Mouse (Mus musculus) cerebellum, adult 2 months (tissue): ENCODE results near the gene Ralb. TPM values are rescaled to one million over a fixed set of nuclear protein-coding genes. Genes with fewer than 3 reads are reported as not detected.

ENCODE experiments used
- DNase-seq, 2 experiments: peaks; one replicate each; pipeline ENCODE4 v3.0.0; 2021
- H3K27ac ChIP-seq: fragments of 200-500 bp; 2 replicates; pipeline ENCODE4 v1.5.1; 2012; ENCODE audit warnings: low read length, control low read depth, inconsistent platforms; ENCODE audit not compliant: insufficient read depth
- H3K27me3 ChIP-seq: fragments of 200-500 bp; 2 replicates; pipeline ENCODE4 v1.6.1; 2012; ENCODE audit warnings: inconsistent platforms, mild to moderate bottlenecking, low read length, moderate library complexity; ENCODE audit not compliant: control insufficient read depth, insufficient read depth
- H3K4me1 ChIP-seq: fragments of 200-500 bp; 2 replicates; pipeline ENCODE4 v1.6.1; 2011; ENCODE audit warnings: low read length; ENCODE audit not compliant: control insufficient read depth, insufficient read depth
- H3K4me3 ChIP-seq: fragments of 200-500 bp; replicated peaks from 2 replicates; pipeline ENCODE3; 2011; ENCODE audit warnings: mild to moderate bottlenecking, low read depth, low read length, control low read depth; ENCODE audit not compliant: insufficient read depth
- CTCF ChIP-seq: fragments of 200-500 bp; IDR thresholded peaks from 2 replicates; pipeline ENCODE4 v1.5.1; 2011; ENCODE audit warnings: low read depth, mild to moderate bottlenecking, control low read depth, low read length, moderate library complexity, borderline replicate concordance; ENCODE audit not compliant: insufficient read depth
- POLR2A ChIP-seq: fragments of 200-500 bp; IDR thresholded peaks from 2 replicates; pipeline ENCODE4 v1.6.1; 2011; ENCODE audit warnings: low read length, control low read depth, borderline replicate concordance; ENCODE audit not compliant: insufficient read depth
- WGBS: fragments of 180-500 bp; shearing (Covaris S2); methylation state at CpG from one replicate; pipeline ENCODE4 v1.1.7; 2018; 5-methylcytosine and 5-hydroxymethylcytosine counted together
- polyA plus RNA-seq: library from polyadenylated mRNA; depleted of rRNA; stranded (reverse); fragments of >200 nt; gene quantifications from 2 replicates; pipeline ENCODE4 v1.2.3, GENCODE M21; 2012; rRNA removed

Ralb gene
- polyA plus RNA-seq, 1 experiment, result 25.1 TPM

DNA sequence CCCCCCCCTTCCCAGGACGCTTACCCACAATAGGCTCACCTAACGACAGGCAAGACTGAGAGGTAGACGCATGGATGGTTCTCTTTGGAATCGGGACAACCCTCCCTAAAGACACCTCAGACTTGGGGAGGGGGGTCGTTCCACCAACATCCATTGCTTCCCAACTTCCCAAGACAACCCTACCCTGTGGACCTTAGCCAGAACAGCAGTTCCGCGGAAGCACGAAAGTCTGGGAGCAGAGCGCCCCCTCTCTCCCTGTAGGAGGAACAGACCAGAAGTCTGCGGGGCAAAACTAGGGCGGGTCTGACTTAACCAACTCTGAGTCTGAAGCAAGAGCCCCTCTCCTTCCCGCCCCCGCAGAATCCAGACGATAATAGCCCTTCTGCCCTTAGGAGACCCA is 81.1 kb downstream of the Ralb start:
- 4% methylated on average over 14 of the region's 14 CpGs for WGBS
- H3K4me1 ChIP-seq, result no peaks in the 10 kb centered on the region; the same call in 1 of the 2 replicates
- DNase-seq, result peak; percentile 25 to 43
- TF ChIP-seq POLR2A (no peak), CTCF (peak; percentile 63)
- H3K27ac ChIP-seq, result no peak overlapping the region
- no peak overlapping the region for H3K4me3 ChIP-seq
- H3K27me3 ChIP-seq, result peaks cover 7% of the 10 kb centered on the region; the same call in 1 of the 2 replicates

DNA sequence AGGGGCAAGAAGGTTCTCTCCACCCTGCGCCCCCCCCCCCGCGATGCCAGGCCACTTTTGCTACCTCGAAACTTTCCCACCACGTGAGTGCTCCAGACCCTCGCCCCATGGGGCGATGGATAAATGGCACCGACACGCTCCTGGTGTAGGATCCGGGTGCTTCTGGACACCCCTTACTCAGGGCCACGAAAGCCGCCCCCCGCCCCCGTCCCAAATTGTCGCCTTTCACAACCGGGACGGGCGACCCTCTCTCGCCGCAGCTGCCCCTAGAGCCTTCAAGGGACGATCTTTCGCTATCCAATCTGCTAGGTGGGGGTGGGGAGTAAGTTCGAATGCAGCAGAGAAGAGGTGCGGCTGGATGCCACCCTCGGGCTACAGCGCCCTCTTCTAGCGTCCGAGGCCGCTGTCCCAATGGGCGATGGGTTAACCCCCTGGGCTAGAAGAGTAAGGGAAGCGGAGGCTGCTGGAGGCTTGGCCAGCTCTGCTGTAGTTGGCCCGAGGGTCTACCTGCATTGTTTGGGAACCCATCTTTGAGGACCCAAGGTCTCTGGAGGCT is 82.1 kb downstream of the Ralb start:
- no peak for DNase-seq

DNA sequence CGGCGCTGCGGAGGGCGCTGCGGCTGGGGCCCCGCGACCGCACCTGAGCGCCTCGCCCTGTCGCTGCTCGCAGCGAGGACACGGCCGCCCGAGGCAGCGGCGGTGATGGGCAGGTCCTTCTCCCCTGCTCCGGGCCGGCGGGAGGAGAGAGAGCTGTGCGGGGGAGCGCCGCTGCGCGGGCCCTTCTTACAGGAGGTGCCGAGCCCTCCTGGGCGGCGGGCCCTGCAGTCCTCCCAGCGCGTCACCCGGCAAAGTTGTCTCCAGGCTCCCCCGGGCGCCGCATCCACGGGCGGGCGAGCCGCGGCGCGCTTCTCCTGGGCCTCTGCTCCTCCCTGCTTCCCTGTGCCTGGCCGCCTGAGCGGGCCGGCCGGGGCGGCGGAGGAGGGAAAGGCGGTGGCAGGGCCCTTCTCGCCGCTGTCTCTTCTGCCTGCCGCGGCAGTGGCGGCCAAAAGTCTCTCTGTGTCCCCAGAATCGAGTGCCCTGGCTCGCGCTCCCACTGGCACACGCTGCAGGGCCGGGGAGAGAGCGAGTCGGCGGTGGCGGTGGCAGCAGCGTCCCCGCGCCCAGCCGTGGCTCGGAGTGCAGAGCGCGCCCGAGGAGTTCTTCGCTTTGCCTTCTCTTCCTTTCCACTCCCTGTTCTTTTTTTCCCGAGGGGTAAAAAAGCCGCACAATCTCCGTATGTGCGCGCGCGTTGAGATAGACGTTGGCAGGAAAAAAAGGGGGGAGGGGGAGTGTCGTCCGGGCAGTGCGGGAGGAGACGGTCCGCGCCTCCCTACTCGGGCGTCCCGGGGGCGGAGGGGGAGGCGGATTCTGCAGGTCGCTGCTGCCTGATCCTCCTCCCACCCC is 82.8 kb downstream of the Ralb start, which contains the start of gene Inhbb:
Inhbb (minus strand) TSS at position 673 of the 846 bp plus-strand sequence.
- no peak within 1 kb of the TSS for H3K27ac ChIP-seq
- DNase-seq, result peak; percentile 49 to 58
- H3K27me3 ChIP-seq, result peaks cover 7% of the 10 kb centered on the region; the same call in 1 of the 2 replicates
- 1% methylated on average over 75 of the region's 92 CpGs for WGBS
- no peak for TF ChIP-seq POLR2A
- no peak for TF ChIP-seq CTCF
- H3K4me1 ChIP-seq, result no peaks in the 10 kb centered on the region; the same call in 1 of the 2 replicates
- peak within 1 kb of the TSS; percentile 58 for H3K4me3 ChIP-seq

More for the DNA sequence above, 82.1 kb downstream of the Ralb start:
- 1% methylated on average over 31 of the region's 32 CpGs for WGBS
- H3K27me3 ChIP-seq, result peaks cover 7% of the 10 kb centered on the region; the same call in 1 of the 2 replicates
- H3K27ac ChIP-seq, result no peak overlapping the region
- H3K4me1 ChIP-seq, result no peaks in the 10 kb centered on the region; the same call in 1 of the 2 replicates
- peak overlapping the region; percentile 58 for H3K4me3 ChIP-seq
- TF ChIP-seq POLR2A, result no peak
- no peak for TF ChIP-seq CTCF

DNA sequence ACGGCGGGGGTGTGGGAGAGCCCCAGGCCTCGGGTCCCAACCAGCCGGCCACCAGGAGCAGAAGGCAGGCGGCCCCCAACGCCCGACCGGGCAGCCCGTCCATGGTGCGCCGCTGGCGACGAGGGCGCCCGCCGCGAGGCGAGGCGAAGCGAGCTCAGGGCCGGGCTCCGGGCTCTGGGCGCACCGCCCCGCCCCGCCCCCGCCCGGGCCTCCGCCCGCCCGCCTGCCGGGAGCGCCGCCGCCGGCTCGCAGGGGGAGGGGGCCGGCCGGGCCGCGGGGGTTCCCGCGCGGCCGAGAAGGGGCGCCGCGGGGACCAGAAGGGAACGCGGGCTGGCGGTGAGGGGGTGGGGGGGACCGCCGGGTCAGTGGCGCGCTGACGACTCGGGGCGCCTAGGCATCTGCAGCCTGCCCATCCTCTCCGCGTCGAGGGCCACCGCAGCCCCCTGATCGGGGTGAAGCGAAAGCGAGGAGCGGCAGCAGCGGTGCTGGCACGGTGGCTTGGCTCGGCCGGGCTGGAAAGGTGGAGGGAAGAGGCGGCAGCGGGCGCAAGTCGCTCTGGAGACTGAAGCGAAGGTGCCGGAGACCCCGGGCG is 83.5 kb downstream of the Ralb start:
- H3K4me3 ChIP-seq, result peak overlapping the region; percentile 58
- under 1% methylated on average over 70 of the region's 78 CpGs for WGBS
- H3K4me1 ChIP-seq, result no peaks in the 10 kb centered on the region; the same call in 1 of the 2 replicates
- TF ChIP-seq POLR2A, result no peak
- no peak for TF ChIP-seq CTCF
- no peak overlapping the region for H3K27ac ChIP-seq
- peaks cover 7% of the 10 kb centered on the region; the same call in 1 of the 2 replicates for H3K27me3 ChIP-seq
- peak in 1 of 2 experiments; percentile 19 for DNase-seq

Other genes starting within 250 kb of the Ralb start
- gene Inhbb, start 82.5 kb downstream of the Ralb start, polyA plus RNA-seq, result 5.6 and 6.1 TPM in 2 replicates
- 13.0 TPM in 2 replicates for gene Tmem185b, start 21.4 kb upstream of the Ralb start, polyA plus RNA-seq
- gene Epb41l5, start 144.2 kb upstream of the Ralb start, polyA plus RNA-seq, result 4.7 and 5.4 TPM in 2 replicates